Mouse (Mus musculus) erythroblast, embryonic 14.5 days (primary cell): ENCODE data around the gene Tex33.

ENCODE experiments used
- GATA1 ChIP-seq: IDR thresholded peaks from 2 replicates; pipeline ENCODE4 v1.6.1; 2012; ENCODE audit warnings: low read length, inconsistent platforms, mixed read lengths
- TAL1 ChIP-seq: IDR thresholded peaks from 3 replicates; pipeline ENCODE4 v1.6.1; 2012; ENCODE audit warnings: low read length, inconsistent platforms, mixed read lengths

DNA sequence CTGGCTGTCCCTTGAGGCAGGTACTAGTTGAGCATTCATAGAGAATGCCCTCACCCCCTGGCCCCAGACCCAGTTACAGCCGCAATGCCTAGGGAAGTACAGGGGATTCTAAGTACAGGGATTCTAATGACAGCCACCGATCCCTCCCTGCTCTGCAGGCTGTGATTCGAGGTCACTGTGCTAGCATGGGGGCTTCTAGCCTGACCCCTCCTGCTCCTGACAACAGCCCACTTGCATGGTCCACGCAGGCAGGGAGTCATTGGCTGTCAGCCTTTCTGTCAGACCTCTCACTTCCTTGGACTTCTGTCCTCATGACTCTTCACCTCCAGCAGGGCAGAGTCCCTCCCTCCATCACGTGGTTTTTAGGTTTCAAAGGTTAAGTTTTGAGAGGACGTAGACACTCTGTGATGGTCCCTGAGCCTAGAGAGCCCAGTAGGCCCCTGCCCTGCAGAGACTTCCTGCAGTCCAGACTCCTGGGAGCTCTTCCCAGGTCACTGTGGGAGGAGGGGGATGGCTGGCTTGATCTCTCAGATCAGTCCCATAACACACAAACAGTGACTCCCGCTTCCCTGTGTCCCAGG lies 35.9 kb upstream of the Tex33 start:
- TF ChIP-seq GATA1 (no peak), TAL1 (no peak)
